Mouse (Mus musculus): Measurements from ENCODE around the gene Acot7. TPM values are rescaled to one million over a fixed set of nuclear protein-coding genes. Genes with fewer than 3 reads are reported as not detected.
A peak's percentile ranks its signal among the peaks of the same experiment; 100 is the strongest.

The Acot7 gene
- polyA plus RNA-seq, 1 experiment from 2014 or later, result 12.0 TPM

- Histone ChIP-seq H3K9ac (replicated peaks) (no peak overlapping the region), H3K9me3 (ENCODE audit: low read length) (no peaks in the 10 kb centered on the region), H3K36me3 (replicated peaks; ENCODE audit: insufficient read depth, low read length) (no peaks in the 10 kb centered on the region), H3K4me3 (ENCODE audit: low read depth, low read length) (no peak overlapping the region), H3K27me3 (ENCODE audit: insufficient read depth, low read length) (peaks cover 54% of the 10 kb centered on the region), H3K27ac (ENCODE audit: low read depth) (no peak overlapping the region), H3K4me1 (ENCODE audit: insufficient read depth) (peaks cover 9% of the 10 kb centered on the region), H3K4me2 (ENCODE audit: low read depth, low read length) (no peak overlapping the region)
- no peak for DNase-seq
- ATAC-seq, result no peak
- no peak for TF ChIP-seq EP300 (IDR thresholded peaks at IDR 0.05; ENCODE audit: low read depth)
- TF ChIP-seq CTCF (IDR thresholded peaks at IDR 0.05; ENCODE audit: low read depth), result no peak
- WGBS (ENCODE audit: insufficient replicate concordance), result 73% methylated on average over 6 of the region's 6 CpGs
Measured at GRCm38 (mm10) chr4:152317631-152318033, 139.7 kb downstream of the Acot7 start.

GRCm38 (mm10) chr4:152318517-152319234, 140.7 kb downstream of the Acot7 start, which contains the start of gene Rnf207:
Rnf207 (minus strand) TSS chr4:152318993.
- peaks cover 9% of the 10 kb centered on the region for H3K4me1 ChIP-seq (ENCODE audit: insufficient read depth)
- WGBS (ENCODE audit: insufficient replicate concordance), result 6% methylated on average over 26 of the region's 26 CpGs
- no peak within 1 kb of the TSS for H3K4me3 ChIP-seq (ENCODE audit: low read depth, low read length)
- ATAC-seq, result peak; percentile 48; the same call in 1 of the 2 replicates
- no peaks in the 10 kb centered on the region for H3K36me3 ChIP-seq (replicated peaks; ENCODE audit: insufficient read depth, low read length)
- peak within 1 kb of the TSS; percentile 47 for H3K4me2 ChIP-seq (ENCODE audit: low read depth, low read length)
- peak; percentile 65 for DNase-seq
- H3K9ac ChIP-seq (replicated peaks), result no peak within 1 kb of the TSS
- no peak within 1 kb of the TSS for H3K27ac ChIP-seq (ENCODE audit: low read depth)
- peaks cover 43% of the 10 kb centered on the region for H3K27me3 ChIP-seq (ENCODE audit: insufficient read depth, low read length)
- TF ChIP-seq CTCF (IDR thresholded peaks at IDR 0.05; ENCODE audit: low read depth), result peak; percentile 65
- TF ChIP-seq EP300 (IDR thresholded peaks at IDR 0.05; ENCODE audit: low read depth), result no peak
- no peaks in the 10 kb centered on the region for H3K9me3 ChIP-seq (ENCODE audit: low read length)

Other genes with a start within 250 kb of the Acot7 start
- gene Dnajc11, start 244.4 kb upstream of the Acot7 start, polyA plus RNA-seq (2015; fragmentation: Nextera tagmentation; extraction: Ambion mirVana), result 28.8 and 29.2 TPM in 2 replicates
- 5.7 and 6.8 TPM in 2 replicates for gene Thap3, start 189.1 kb upstream of the Acot7 start, polyA plus RNA-seq (2015; fragmentation: Nextera tagmentation; extraction: Ambion mirVana)
- gene Phf13, start 181.9 kb upstream of the Acot7 start, polyA plus RNA-seq (2015; fragmentation: Nextera tagmentation; extraction: Ambion mirVana), result 3.6 and 4.1 TPM in 2 replicates
- 4.2 TPM in 2 replicates for gene Klhl21, start 169.3 kb upstream of the Acot7 start, polyA plus RNA-seq (2015; fragmentation: Nextera tagmentation; extraction: Ambion mirVana)
- 7.4 and 8.5 TPM in 2 replicates for gene Zbtb48, start 150.5 kb upstream of the Acot7 start, polyA plus RNA-seq (2015; fragmentation: Nextera tagmentation; extraction: Ambion mirVana)
- gene Tas1r1, start 139.6 kb upstream of the Acot7 start, polyA plus RNA-seq (2015; fragmentation: Nextera tagmentation; extraction: Ambion mirVana), result 0.07 TPM in 2 replicates
- gene Nol9, start 138.8 kb upstream of the Acot7 start, polyA plus RNA-seq (2015; fragmentation: Nextera tagmentation; extraction: Ambion mirVana), result 8.0 and 8.5 TPM in 2 replicates
- 1.8 and 2.1 TPM in 2 replicates for gene Plekhg5, start 105.6 kb upstream of the Acot7 start, polyA plus RNA-seq (2015; fragmentation: Nextera tagmentation; extraction: Ambion mirVana)
- 0.15 TPM in 1 of 2 replicates, not detected in the other for gene Tnfrsf25, start 62.2 kb upstream of the Acot7 start, polyA plus RNA-seq (2015; fragmentation: Nextera tagmentation; extraction: Ambion mirVana)
- gene Espn, start 25.8 kb upstream of the Acot7 start, polyA plus RNA-seq (2015; fragmentation: Nextera tagmentation; extraction: Ambion mirVana), result 1.8 and 2.2 TPM in 2 replicates
- not detected in 2 replicates for gene Hes2, start 19.3 kb upstream of the Acot7 start, polyA plus RNA-seq (2015; fragmentation: Nextera tagmentation; extraction: Ambion mirVana)
- gene Gpr153, start 96.1 kb downstream of the Acot7 start, polyA plus RNA-seq (2015; fragmentation: Nextera tagmentation; extraction: Ambion mirVana), result 0.47 and 0.58 TPM in 2 replicates
- not detected in 2 replicates for gene Hes3, start 113.5 kb downstream of the Acot7 start, polyA plus RNA-seq (2015; fragmentation: Nextera tagmentation; extraction: Ambion mirVana)
- 5.9 and 6.9 TPM in 2 replicates for gene Icmt, start 119.1 kb downstream of the Acot7 start, polyA plus RNA-seq (2015; fragmentation: Nextera tagmentation; extraction: Ambion mirVana)
- gene Rnf207, start 140.9 kb downstream of the Acot7 start, polyA plus RNA-seq (2015; fragmentation: Nextera tagmentation; extraction: Ambion mirVana), result 0.13 TPM in 1 of 2 replicates, not detected in the other
- 207 and 213 TPM in 2 replicates for gene Rpl22, start 147.6 kb downstream of the Acot7 start, polyA plus RNA-seq (2015; fragmentation: Nextera tagmentation; extraction: Ambion mirVana)
- 0.38 TPM in 1 of 2 replicates, not detected in the other for gene Chd5, start 160.5 kb downstream of the Acot7 start, polyA plus RNA-seq (2015; fragmentation: Nextera tagmentation; extraction: Ambion mirVana)